Mouse (Mus musculus) testis, adult 2 months (tissue): Measurements from ENCODE around the gene C7.
"Not testable (repeated sequence)": the region's sequence is repeated elsewhere in the genome, so short reads cannot be mapped to it uniquely, and the experiment has no call there.

Source experiments
- CTCF ChIP-seq: fragments of 200-500 bp; IDR thresholded peaks from 2 replicates; pipeline ENCODE4 v1.5.1; 2012; ENCODE audit warnings: low read depth, mild to moderate bottlenecking, inconsistent platforms, low read length, moderate library complexity; ENCODE audit not compliant: control insufficient read depth, insufficient read depth, insufficient replicate concordance
- POLR2A ChIP-seq: fragments of 200-500 bp; IDR thresholded peaks from 2 replicates; pipeline ENCODE4 v1.6.1; 2012; ENCODE audit warnings: low read depth, mild to moderate bottlenecking, inconsistent platforms, low read length, moderate library complexity; ENCODE audit not compliant: control insufficient read depth

DNA sequence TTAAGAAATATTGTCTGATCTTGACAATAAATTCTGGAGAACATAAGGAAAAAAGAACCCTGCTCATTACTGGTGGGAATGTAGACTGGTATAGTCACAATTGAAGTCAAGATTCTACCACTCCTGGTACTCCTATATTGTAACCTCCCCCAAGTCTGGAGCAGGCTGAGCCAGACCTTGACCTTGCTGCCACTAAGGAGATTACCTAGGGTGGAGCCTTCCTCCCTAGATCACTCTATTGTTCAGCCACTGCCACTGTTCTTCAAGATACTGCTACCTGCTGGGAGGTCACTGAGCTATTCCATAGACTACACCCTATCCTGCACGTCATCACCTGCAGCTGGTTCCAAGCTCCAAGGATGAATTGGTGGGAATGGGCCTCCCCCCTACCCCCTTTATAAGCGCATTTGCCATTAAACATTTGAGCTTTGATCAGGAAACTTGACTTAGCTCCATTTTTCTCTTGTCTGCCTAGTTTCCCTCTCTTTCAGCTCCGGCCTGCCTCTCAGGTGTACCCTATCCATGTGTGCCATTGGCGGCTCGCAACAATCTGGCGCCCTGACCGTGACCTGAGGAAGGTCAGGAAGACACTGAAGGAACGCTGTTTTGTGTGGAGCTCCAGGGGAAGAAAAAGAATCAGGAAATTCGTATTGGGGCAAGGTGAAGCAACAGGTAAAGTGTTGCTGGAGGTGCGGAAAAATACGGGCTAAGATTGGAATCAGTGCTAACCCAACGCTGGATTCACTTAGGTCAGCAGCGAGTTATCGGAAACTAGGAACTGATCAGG, 39.9 kb downstream of the C7 start:
- TF ChIP-seq CTCF, POLR2A: not testable (repeated sequence)
